Mouse (Mus musculus) frontal cortex, adult (tissue): Measurements from ENCODE around the gene Sall1.

Experiments used
- ATAC-seq: cut with Nextera tagmentation; 2 replicates; pipeline ENCODE4 v1.9.2; 2017; ENCODE audit warnings: mild to moderate bottlenecking, moderate library complexity, mixed read lengths; ENCODE audit not compliant: low TSS enrichment

The Sall1 gene

DNA sequence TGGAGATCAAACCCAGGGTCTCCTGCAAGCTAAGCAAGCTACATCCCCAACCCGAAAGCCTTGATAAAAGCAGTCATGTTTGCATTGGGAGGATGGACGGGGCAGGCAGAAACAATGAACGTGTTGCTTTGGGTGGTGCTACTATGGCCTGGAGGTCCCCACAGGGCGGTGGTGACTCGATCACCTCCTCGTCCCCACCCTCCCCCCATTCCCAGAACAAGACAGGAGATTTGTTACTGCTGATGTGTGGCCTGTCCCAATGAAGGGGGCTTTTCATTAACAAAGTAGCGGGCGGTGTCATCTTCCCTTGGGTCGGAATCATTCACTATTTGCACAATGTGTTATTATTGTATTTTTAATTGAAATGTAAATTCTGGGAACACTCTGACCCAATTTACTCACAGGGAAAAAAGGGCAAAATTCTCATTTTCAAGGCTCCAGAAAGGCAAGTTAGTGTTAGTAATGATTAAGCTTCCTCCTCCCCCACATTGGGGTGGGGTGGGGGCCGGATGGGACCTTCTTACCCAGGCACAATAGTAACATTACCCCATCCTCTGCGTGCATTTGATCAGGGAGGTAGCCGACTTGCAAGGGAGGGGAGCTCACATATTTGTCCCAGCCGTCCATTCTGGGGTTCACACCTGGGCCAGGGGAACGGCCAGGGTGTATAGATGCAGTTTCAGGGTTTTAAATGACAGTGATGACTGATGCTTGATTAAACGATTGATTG lies 52.0 kb downstream of the Sall1 start:
- ATAC-seq = no peak

- no peak for ATAC-seq
These were observed 52.8 kb downstream of the Sall1 start for GRCm38 (mm10) chr8:88991176-88991575.

GRCm38 (mm10) chr8:88989002-88989401 lies 55.0 kb downstream of the Sall1 start:
- no peak for ATAC-seq

GRCm38 (mm10) chr8:88983468-88983867 lies 60.5 kb downstream of the Sall1 start:
- ATAC-seq = no peak
